8 mouse cellular contexts compared by ENCODE assay signal in the genomic region with DNA sequence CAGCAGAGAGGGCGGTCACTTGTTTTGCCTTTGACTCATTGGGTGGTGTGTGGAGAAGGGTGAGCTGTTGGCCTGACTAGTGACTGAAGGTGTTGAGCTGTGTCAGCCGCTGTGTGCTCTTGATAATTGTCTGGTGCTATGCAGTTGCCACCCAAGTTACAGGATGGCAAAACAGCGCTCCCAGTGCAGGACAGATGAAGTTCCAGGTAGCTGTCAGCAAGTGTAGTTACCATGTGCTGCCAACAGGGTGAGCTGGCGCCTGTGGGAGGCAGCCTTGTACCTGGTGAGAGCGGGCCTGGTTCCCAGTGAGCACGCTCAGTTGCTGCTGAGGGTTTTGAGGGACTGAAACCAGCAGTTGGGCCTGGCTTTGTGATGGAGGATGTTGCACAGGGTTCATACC. TPM values are rescaled to one million over a fixed set of nuclear protein-coding genes. Genes with fewer than 3 reads are reported as not detected.
DNase-seq lines count a peak whose midpoint lies in the region; ATAC-seq lines count a peak whose summit lies in the region.
"Had no signal": no experiment of that assay in that cellular context is flagged by ENCODE, and none has a peak within 500 bp of the region (broad histone marks: within the 10 kb centered on the region; RNA-seq: fewer than 3 reads in every experiment).

No protein-coding gene starts in this region.

- no peaks in the 10 kb centered on the region for H3K27me3 ChIP-seq in kidney, embryonic 16.5 days (ENCODE audit: insufficient read depth, low read length)

- H3K4me1 ChIP-seq in kidney, embryonic 16.5 days (ENCODE audit: insufficient read depth, low read length): peaks cover 18% of the 10 kb centered on the region; the same call in 1 of the 2 replicates

- peak; percentile 83 for DNase-seq in CD4-positive helper T cell, adult 2 months (ENCODE audit: low read depth, low spot score)
- peak; percentile 94 for DNase-seq in ES-CJ7 (ENCODE audit: low read depth, low spot score)
- DNase-seq in cerebellum, adult 9-11 months: peak; percentile 66
- DNase-seq in lung, postnatal 36 days: peak; percentile 67
- peak; percentile 59 to 63 for DNase-seq in spleen, postnatal 36 days (ENCODE audit: low spot score in 2 of 2)

- H3K4me3 ChIP-seq in kidney, embryonic 16.5 days (ENCODE audit: low read length): no peak overlapping the region

- H3K9me3 ChIP-seq in kidney, embryonic 16.5 days (ENCODE audit: low read length): no peaks in the 10 kb centered on the region

- peak; percentile 88 for ATAC-seq in granulocyte monocyte progenitor cell, adult 5-6 weeks (replicated peaks; ENCODE audit: poor library complexity, severe bottlenecking)
- peak; percentile 57 for ATAC-seq in kidney, embryonic 16.5 days (ENCODE audit: low FRiP score, low TSS enrichment)

- 52% methylated on average over 6 of the region's 6 CpGs for WGBS in kidney, embryonic 16.5 days

- no peak overlapping the region for H3K27ac ChIP-seq in kidney, embryonic 16.5 days (ENCODE audit: low read length)
- H3K27ac ChIP-seq: macrophage had no signal

- H3K4me2 ChIP-seq in kidney, embryonic 16.5 days (replicated peaks; ENCODE audit: low read depth, low read length): no peak overlapping the region

- H3K9ac ChIP-seq in kidney, embryonic 16.5 days (replicated peaks; ENCODE audit: low read length): no peak overlapping the region

- H3K36me3 ChIP-seq in kidney, embryonic 16.5 days (ENCODE audit: insufficient read depth, low read length): peaks cover 32% of the 10 kb centered on the region

RNA-seq across cellular contexts. Expression of gene Pttg1ip, which starts 9.3 kb away (rescaled TPM):
- 36.6 and 39.0 TPM in 2 replicates for total RNA-seq in granulocyte monocyte progenitor cell, adult 5-6 weeks (2014; fragmentation: Nextera tagmentation)
- total RNA-seq in granulocyte monocyte progenitor cell, adult 5-6 weeks (2017): 34.6 and 37.0 TPM in 2 replicates
- polyA plus RNA-seq in kidney, embryonic 16.5 days (2015; fragmentation: Nextera tagmentation; extraction: Ambion mirVana): 194 and 206 TPM in 2 replicates

RNA-seq across cellular contexts. Expression of gene Sumo3, which starts 15.1 kb away (rescaled TPM):
- total RNA-seq in granulocyte monocyte progenitor cell, adult 5-6 weeks (2014; fragmentation: Nextera tagmentation): 60.0 and 78.8 TPM in 2 replicates
- 197 and 205 TPM in 2 replicates for total RNA-seq in granulocyte monocyte progenitor cell, adult 5-6 weeks (2017)
- polyA plus RNA-seq in kidney, embryonic 16.5 days (2015; fragmentation: Nextera tagmentation; extraction: Ambion mirVana): 365 and 369 TPM in 2 replicates

RNA-seq across cellular contexts. Expression of gene Gm49325, which starts 15.2 kb away (rescaled TPM):
- not detected in 2 replicates for total RNA-seq in granulocyte monocyte progenitor cell, adult 5-6 weeks (2014; fragmentation: Nextera tagmentation)
- 1.6 TPM in 1 of 2 replicates, not detected in the other for total RNA-seq in granulocyte monocyte progenitor cell, adult 5-6 weeks (2017)
- polyA plus RNA-seq in kidney, embryonic 16.5 days (2015; fragmentation: Nextera tagmentation; extraction: Ambion mirVana): 2.2 TPM in 1 of 2 replicates, not detected in the other

RNA-seq across cellular contexts. Expression of gene Ube2g2, which starts 31.3 kb away (rescaled TPM):
- 39.6 and 42.0 TPM in 2 replicates for total RNA-seq in granulocyte monocyte progenitor cell, adult 5-6 weeks (2014; fragmentation: Nextera tagmentation)
- 29.5 and 53.3 TPM in 2 replicates for total RNA-seq in granulocyte monocyte progenitor cell, adult 5-6 weeks (2017)
- 78.8 and 90.2 TPM in 2 replicates for polyA plus RNA-seq in kidney, embryonic 16.5 days (2015; fragmentation: Nextera tagmentation; extraction: Ambion mirVana)
